Mouse (Mus musculus) heart, adult 2 months (tissue): Measurements from ENCODE around the gene Gm20388.

Experiments used
- CTCF ChIP-seq: fragments of 200-600 bp; IDR thresholded peaks from 2 replicates; pipeline ENCODE4 v1.8.1; 2022; ENCODE audit warnings: antibody characterized with exemption, mild to moderate bottlenecking, moderate library complexity
- EP300 ChIP-seq: fragments of 200-500 bp; IDR thresholded peaks from 2 replicates; pipeline ENCODE4 v1.6.1; 2011; ENCODE audit warnings: low read depth, low read length, control low read depth; ENCODE audit not compliant: insufficient read depth
- POLR2A ChIP-seq: fragments of 200-500 bp; IDR thresholded peaks from 2 replicates; pipeline ENCODE4 v1.6.1; 2011; ENCODE audit warnings: mild to moderate bottlenecking, low read depth, low read length, control low read depth; ENCODE audit not compliant: insufficient read depth

GRCm38 (mm10) chr8:120302941-120303675 is 392.5 kb downstream of the Gm20388 start:
- TF ChIP-seq CTCF (no peak), EP300 (no peak), POLR2A (no peak)
